Mouse (Mus musculus) megakaryocyte progenitor cell, adult 5-6 weeks (primary cell): Measurements from ENCODE around the gene Chid1. TPM values are rescaled to one million over a fixed set of nuclear protein-coding genes. Genes with fewer than 3 reads are reported as not detected.

Source experiments
- total RNA-seq, 2 experiments: library from RNA; stranded (forward) in 1 of 2; stranded (reverse) in 1 of 2; fragments of 157-497, 149-512 nt in 1 of 2; fragments of 200-1000 nt in 1 of 2; gene quantifications; 2 replicates each; pipeline versions ENCODE4 v1.2.3 to v1.2.4; 2015 to 2017

Chid1 gene
- total RNA-seq, 2 experiments from 2014 or later, result 5.8 to 38.7 TPM

Other genes starting within 250 kb of the Chid1 start
- not detected in 2 replicates for gene Drd4, start 247.9 kb downstream of the Chid1 start, total RNA-seq (2015)
- gene Drd4, start 247.9 kb downstream of the Chid1 start, total RNA-seq (2017), result not detected in 2 replicates
- 33.6 and 33.7 TPM in 2 replicates for gene Deaf1, start 212.2 kb downstream of the Chid1 start, total RNA-seq (2015)
- 19.8 and 23.0 TPM in 2 replicates for gene Deaf1, start 212.2 kb downstream of the Chid1 start, total RNA-seq (2017)
- 11.1 and 11.7 TPM in 2 replicates for gene Tmem80, start 212.1 kb downstream of the Chid1 start, total RNA-seq (2015)
- gene Tmem80, start 212.1 kb downstream of the Chid1 start, total RNA-seq (2017), result 9.1 and 9.2 TPM in 2 replicates
- 0.67 TPM in 1 of 2 replicates, not detected in the other for gene Eps8l2, start 201.0 kb downstream of the Chid1 start, total RNA-seq (2015)
- gene Eps8l2, start 201.0 kb downstream of the Chid1 start, total RNA-seq (2017), result not detected in 2 replicates
- gene Taldo1, start 147.7 kb downstream of the Chid1 start, total RNA-seq (2015), result 103 and 117 TPM in 2 replicates
- gene Taldo1, start 147.7 kb downstream of the Chid1 start, total RNA-seq (2017), result 508 and 513 TPM in 2 replicates
- gene Gatd1, start 125.7 kb downstream of the Chid1 start, total RNA-seq (2015), result 21.9 and 25.9 TPM in 2 replicates
- gene Gatd1, start 125.7 kb downstream of the Chid1 start, total RNA-seq (2017), result 13.5 and 16.3 TPM in 2 replicates
- gene Cend1, start 110.4 kb downstream of the Chid1 start, total RNA-seq (2015), result not detected in 2 replicates
- not detected in 2 replicates for gene Cend1, start 110.4 kb downstream of the Chid1 start, total RNA-seq (2017)
- 15.5 and 19.8 TPM in 2 replicates for gene Slc25a22, start 102.0 kb downstream of the Chid1 start, total RNA-seq (2015)
- gene Slc25a22, start 102.0 kb downstream of the Chid1 start, total RNA-seq (2017), result 4.4 and 5.3 TPM in 2 replicates
- gene Pidd1, start 95.8 kb downstream of the Chid1 start, total RNA-seq (2015), result 14.2 and 14.4 TPM in 2 replicates
- 9.7 and 11.2 TPM in 2 replicates for gene Pidd1, start 95.8 kb downstream of the Chid1 start, total RNA-seq (2017)
- 2,968 and 3,129 TPM in 2 replicates for gene Rplp2, start 92.5 kb downstream of the Chid1 start, total RNA-seq (2015)
- gene Rplp2, start 92.5 kb downstream of the Chid1 start, total RNA-seq (2017), result 2,070 and 2,265 TPM in 2 replicates
- 44.5 and 44.9 TPM in 2 replicates for gene Pnpla2, start 84.7 kb downstream of the Chid1 start, total RNA-seq (2015)
- 15.6 and 20.1 TPM in 2 replicates for gene Pnpla2, start 84.7 kb downstream of the Chid1 start, total RNA-seq (2017)
- 8.6 and 8.9 TPM in 2 replicates for gene Cracr2b, start 78.8 kb downstream of the Chid1 start, total RNA-seq (2015)
- 11.4 and 16.6 TPM in 2 replicates for gene Cracr2b, start 78.8 kb downstream of the Chid1 start, total RNA-seq (2017)
- gene Cd151, start 72.5 kb downstream of the Chid1 start, total RNA-seq (2015), result 11.0 and 14.7 TPM in 2 replicates
- 14.5 and 22.1 TPM in 2 replicates for gene Cd151, start 72.5 kb downstream of the Chid1 start, total RNA-seq (2017)
- gene Polr2l, start 64.7 kb downstream of the Chid1 start, total RNA-seq (2015), result 31.3 and 40.2 TPM in 2 replicates
- gene Polr2l, start 64.7 kb downstream of the Chid1 start, total RNA-seq (2017), result 45.0 and 46.7 TPM in 2 replicates
- gene Tspan4, start 64.6 kb downstream of the Chid1 start, total RNA-seq (2015), result 18.3 and 23.9 TPM in 2 replicates
- 38.2 and 39.1 TPM in 2 replicates for gene Tspan4, start 64.6 kb downstream of the Chid1 start, total RNA-seq (2017)
- gene Ap2a2, start 22.3 kb upstream of the Chid1 start, total RNA-seq (2015), result 18.3 and 20.0 TPM in 2 replicates
- gene Ap2a2, start 22.3 kb upstream of the Chid1 start, total RNA-seq (2017), result 23.4 and 23.6 TPM in 2 replicates
- 0.37 and 0.77 TPM in 2 replicates for gene Muc6, start 115.5 kb upstream of the Chid1 start, total RNA-seq (2015)
- gene Muc6, start 115.5 kb upstream of the Chid1 start, total RNA-seq (2017), result 0.08 and 0.10 TPM in 2 replicates
- gene Muc2, start 150.5 kb upstream of the Chid1 start, total RNA-seq (2015), result not detected in 2 replicates
- gene Muc2, start 150.5 kb upstream of the Chid1 start, total RNA-seq (2017), result not detected in 2 replicates
- not detected in 2 replicates for gene Muc5ac, start 249.1 kb upstream of the Chid1 start, total RNA-seq (2015)
- gene Muc5ac, start 249.1 kb upstream of the Chid1 start, total RNA-seq (2017), result not detected in 2 replicates